Mouse (Mus musculus) thymus, adult 2 months (tissue): ENCODE data around the gene Dnaaf5.

Source experiments
- CTCF ChIP-seq: fragments of 200-500 bp; IDR thresholded peaks from 2 replicates; pipeline ENCODE4 v1.5.1; 2012; ENCODE audit warnings: mild to moderate bottlenecking, control low read depth, low read length, moderate library complexity, borderline replicate concordance; ENCODE audit not compliant: control insufficient read depth, poor library complexity, insufficient read depth; ENCODE audit errors: extremely low read depth
- POLR2A ChIP-seq: fragments of 200-500 bp; IDR thresholded peaks from 2 replicates; pipeline ENCODE4 v1.6.1; 2012; ENCODE audit warnings: mild to moderate bottlenecking, low read length, control low read depth, moderate library complexity; ENCODE audit not compliant: control insufficient read depth, poor library complexity, insufficient read depth; ENCODE audit errors: extremely low read depth

DNA sequence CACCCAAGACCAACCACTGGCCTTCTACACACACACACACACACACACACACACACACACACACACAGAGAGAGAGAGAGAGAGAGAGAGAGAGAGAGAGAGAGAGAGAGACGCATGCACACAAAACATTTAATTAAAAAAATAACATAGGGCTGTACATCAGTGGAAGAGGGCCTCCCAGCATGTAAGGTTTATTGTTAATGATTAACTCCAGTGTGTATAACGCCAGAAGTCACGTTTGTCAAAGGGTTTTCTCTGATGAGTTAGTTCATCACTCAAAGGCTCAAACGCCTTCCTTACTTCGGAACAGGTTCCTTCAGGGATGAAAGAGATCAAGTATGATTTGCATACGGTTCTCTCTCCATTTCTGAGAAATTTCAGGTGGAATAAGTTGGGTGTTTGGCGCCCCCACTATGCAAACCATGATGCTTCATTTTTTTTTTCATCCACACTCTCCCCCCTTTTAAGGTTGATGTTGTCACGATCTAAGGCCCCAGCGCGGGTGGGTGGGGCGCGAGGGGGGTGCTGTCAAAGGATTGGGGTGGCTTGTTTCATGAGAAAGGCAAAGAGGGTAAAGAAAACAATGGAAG, 21.5 kb upstream of the Dnaaf5 start:
- no peak for TF ChIP-seq CTCF
- TF ChIP-seq POLR2A, result no peak
